Mouse (Mus musculus): ENCODE measurements around the gene Spata5. TPM values are rescaled to one million over a fixed set of nuclear protein-coding genes. Genes with fewer than 3 reads are reported as not detected.

The Spata5 gene
- polyA plus RNA-seq, 1 experiment from 2014 or later: 14.8 TPM

DNA sequence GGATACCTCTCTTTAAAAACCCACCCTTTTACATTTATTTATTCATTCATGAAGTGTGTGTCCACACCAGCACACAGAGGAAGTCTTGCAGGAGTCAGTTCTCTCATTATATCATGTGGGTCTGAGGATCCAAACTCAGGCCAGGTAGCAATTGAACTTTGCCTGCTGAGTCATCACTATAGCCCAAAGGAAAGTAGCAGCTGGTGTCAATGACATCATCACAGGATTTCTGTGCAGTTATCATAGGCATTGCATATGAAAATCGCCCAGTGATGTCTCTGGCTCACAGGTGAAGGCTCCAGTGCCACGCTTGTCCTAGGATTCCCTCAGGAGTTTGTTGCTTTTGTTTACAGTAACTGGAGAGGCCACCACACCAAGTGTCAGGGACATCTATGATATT, 191.0 kb downstream of the Spata5 start:
- H3K4me3 ChIP-seq (ENCODE audit: low read depth, low read length): no peak overlapping the region
- H3K9ac ChIP-seq (ENCODE audit: low read length): no peak overlapping the region
- H3K4me1 ChIP-seq (replicated peaks; ENCODE audit: control insufficient read depth, insufficient read depth): no peaks in the 10 kb centered on the region
- no peaks in the 10 kb centered on the region for H3K9me3 ChIP-seq (ENCODE audit: control insufficient read depth, low read length)
- no peaks in the 10 kb centered on the region for H3K36me3 ChIP-seq (ENCODE audit: control insufficient read depth, insufficient read depth, low read length)
- no peak overlapping the region for H3K4me2 ChIP-seq (replicated peaks; ENCODE audit: low read depth)
- 93% methylated on average over 2 of the region's 2 CpGs for WGBS
- H3K27ac ChIP-seq (replicated peaks): no peak overlapping the region
- DNase-seq (ENCODE audit: low spot score) (no peak), ATAC-seq (ENCODE audit: low FRiP score, low TSS enrichment) (no peak)
- no peaks in the 10 kb centered on the region for H3K27me3 ChIP-seq (ENCODE audit: control insufficient read depth, insufficient read depth, low read length)
- no peak for TF ChIP-seq CTCF (IDR thresholded peaks at IDR 0.05; ENCODE audit: low read depth)
- TF ChIP-seq EP300 (optimal IDR thresholded peaks at IDR 0.05): no peak

DNA sequence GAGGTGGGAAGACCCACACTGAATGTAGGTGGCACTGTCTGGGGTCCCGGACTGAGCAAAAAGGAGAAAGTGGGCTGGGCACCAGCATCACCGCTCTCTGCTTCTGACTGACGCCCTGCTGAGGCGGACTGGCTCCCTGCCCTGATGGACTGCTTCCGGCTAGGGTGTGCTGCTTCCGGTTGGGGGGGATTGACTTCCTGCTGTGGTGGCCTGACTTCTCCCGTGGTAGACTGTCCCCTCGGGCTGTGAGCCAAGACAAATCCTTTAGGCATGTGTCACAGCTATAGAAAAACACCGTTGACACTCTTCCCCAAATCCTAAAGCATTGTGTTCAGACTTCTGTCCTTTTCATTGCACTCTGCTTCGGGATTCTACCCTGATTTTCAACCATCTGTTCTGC, 194.0 kb downstream of the Spata5 start:
- WGBS: 54% methylated on average over 10 of the region's 10 CpGs
- Histone ChIP-seq H3K4me3 (ENCODE audit: low read depth, low read length) (no peak overlapping the region), H3K9me3 (ENCODE audit: control insufficient read depth, low read length) (no peaks in the 10 kb centered on the region), H3K9ac (ENCODE audit: low read length) (no peak overlapping the region), H3K4me1 (replicated peaks; ENCODE audit: control insufficient read depth, insufficient read depth) (no peaks in the 10 kb centered on the region), H3K27me3 (ENCODE audit: control insufficient read depth, insufficient read depth, low read length) (no peaks in the 10 kb centered on the region), H3K36me3 (ENCODE audit: control insufficient read depth, insufficient read depth, low read length) (no peaks in the 10 kb centered on the region), H3K4me2 (replicated peaks; ENCODE audit: low read depth) (no peak overlapping the region), H3K27ac (replicated peaks) (no peak overlapping the region)
- DNase-seq (ENCODE audit: low spot score): no peak
- TF ChIP-seq CTCF (IDR thresholded peaks at IDR 0.05; ENCODE audit: low read depth) (no peak), EP300 (optimal IDR thresholded peaks at IDR 0.05) (no peak)
- no peak for ATAC-seq (ENCODE audit: low FRiP score, low TSS enrichment)

DNA sequence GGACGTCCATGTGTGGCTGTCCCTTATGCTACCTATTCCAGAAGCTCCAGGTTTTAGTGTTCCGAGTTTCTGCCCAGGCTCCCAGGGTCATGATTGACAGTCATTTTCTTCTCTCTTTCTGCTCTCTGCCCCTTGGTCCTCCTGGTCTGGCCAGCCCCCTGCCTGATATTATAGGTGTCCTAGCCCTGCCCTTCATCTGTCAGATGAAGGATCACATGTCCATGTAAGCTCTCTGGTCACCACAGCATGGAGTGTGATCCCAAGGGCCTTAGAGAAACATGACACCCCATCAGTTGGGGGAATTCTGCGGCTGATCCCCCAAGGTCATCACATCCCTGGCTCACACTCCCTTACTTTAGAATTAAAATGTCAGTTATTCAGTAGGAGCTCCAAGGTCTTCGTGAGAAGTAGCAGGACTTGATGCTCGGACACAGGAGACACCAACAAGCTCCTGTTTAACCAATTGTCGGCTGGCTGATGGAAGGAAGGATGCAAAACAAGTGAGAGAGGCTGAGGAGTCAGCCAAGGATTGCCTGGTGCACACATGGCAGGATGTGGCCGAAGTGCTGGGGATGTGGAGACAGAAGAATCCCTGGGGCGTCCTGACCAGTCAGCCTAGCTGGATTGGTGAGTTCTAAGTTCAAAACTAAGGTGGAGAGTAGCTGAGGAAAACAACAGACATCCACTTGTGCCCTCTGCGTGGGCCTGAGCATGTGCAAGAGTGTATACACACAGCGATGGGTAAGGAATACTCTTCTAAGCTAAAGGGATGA, 195.4 kb downstream of the Spata5 start:
- Histone ChIP-seq H3K27me3 (ENCODE audit: control insufficient read depth, insufficient read depth, low read length) (no peaks in the 10 kb centered on the region), H3K36me3 (ENCODE audit: control insufficient read depth, insufficient read depth, low read length) (no peaks in the 10 kb centered on the region), H3K9ac (ENCODE audit: low read length) (no peak overlapping the region), H3K4me2 (replicated peaks; ENCODE audit: low read depth) (no peak overlapping the region), H3K27ac (replicated peaks) (no peak overlapping the region), H3K4me3 (ENCODE audit: low read depth, low read length) (no peak overlapping the region), H3K9me3 (ENCODE audit: control insufficient read depth, low read length) (no peaks in the 10 kb centered on the region), H3K4me1 (replicated peaks; ENCODE audit: control insufficient read depth, insufficient read depth) (no peaks in the 10 kb centered on the region)
- DNase-seq (ENCODE audit: low spot score): no peak
- ATAC-seq (ENCODE audit: low FRiP score, low TSS enrichment): no peak
- TF ChIP-seq EP300 (optimal IDR thresholded peaks at IDR 0.05) (no peak), CTCF (IDR thresholded peaks at IDR 0.05; ENCODE audit: low read depth) (no peak)
- 90% methylated on average over 10 of the region's 10 CpGs for WGBS

DNA sequence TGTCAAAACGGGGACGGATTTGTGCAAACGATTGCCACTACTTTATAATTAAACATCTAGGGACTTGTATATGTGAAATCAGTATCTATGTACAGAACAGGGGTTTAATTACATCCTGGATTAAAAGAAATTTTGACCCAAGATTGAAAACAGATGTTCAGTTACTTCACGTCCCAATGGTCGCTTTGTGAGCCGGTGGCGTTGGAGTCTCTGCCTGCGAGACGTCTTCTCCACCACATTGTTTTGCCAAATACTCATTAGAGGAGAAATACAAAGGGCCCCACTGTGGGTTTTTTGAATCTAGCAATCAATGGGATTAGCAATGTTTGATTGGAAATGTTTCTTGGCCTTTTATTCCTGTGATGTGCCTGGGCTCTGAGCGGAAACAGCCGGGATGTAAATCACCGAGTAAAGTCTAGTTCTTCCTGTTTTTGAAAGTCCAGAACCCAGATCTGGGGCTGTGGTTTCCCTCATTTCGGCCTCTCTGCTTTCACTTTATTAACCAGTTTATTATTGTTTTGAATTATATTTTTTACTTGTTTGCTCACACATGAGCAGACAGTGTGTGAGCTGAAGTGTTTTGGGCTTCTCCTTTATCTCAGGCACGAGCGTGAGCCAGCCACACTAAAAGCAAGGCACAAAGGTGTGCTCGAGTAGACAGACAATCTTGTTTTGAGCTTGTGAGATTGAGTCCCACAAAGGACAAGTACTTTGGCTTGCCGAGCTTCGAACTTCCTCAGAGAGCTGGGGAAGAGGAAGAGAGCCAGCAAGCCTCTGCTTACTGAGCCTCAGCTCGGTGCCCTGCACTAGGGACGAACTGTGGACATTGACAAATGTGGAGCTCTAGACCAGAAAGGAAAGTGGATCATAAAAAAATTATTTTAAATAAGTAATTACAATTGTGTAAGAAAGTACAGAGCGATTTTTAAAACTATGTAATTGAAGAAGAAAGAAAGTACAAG, 197.2 kb downstream of the Spata5 start:
- Histone ChIP-seq H3K4me3 (ENCODE audit: low read depth, low read length) (no peak overlapping the region), H3K27ac (replicated peaks) (no peak overlapping the region), H3K4me1 (replicated peaks; ENCODE audit: control insufficient read depth, insufficient read depth) (no peaks in the 10 kb centered on the region), H3K36me3 (ENCODE audit: control insufficient read depth, insufficient read depth, low read length) (no peaks in the 10 kb centered on the region), H3K4me2 (replicated peaks; ENCODE audit: low read depth) (no peak overlapping the region), H3K9ac (ENCODE audit: low read length) (no peak overlapping the region), H3K9me3 (ENCODE audit: control insufficient read depth, low read length) (no peaks in the 10 kb centered on the region), H3K27me3 (ENCODE audit: control insufficient read depth, insufficient read depth, low read length) (no peaks in the 10 kb centered on the region)
- WGBS: 62% methylated on average over 21 of the region's 21 CpGs
- no peak for DNase-seq (ENCODE audit: low spot score)
- TF ChIP-seq CTCF (IDR thresholded peaks at IDR 0.05; ENCODE audit: low read depth) (no peak), EP300 (optimal IDR thresholded peaks at IDR 0.05) (no peak)
- ATAC-seq (ENCODE audit: low FRiP score, low TSS enrichment): no peak

Other genes with a start within 250 kb of the Spata5 start
- gene Il21, start 187.3 kb upstream of the Spata5 start, polyA plus RNA-seq (2015; fragmentation: Nextera tagmentation; extraction: Ambion mirVana): not detected in 2 replicates
- gene Bbs12, start 107.3 kb upstream of the Spata5 start, polyA plus RNA-seq (2015; fragmentation: Nextera tagmentation; extraction: Ambion mirVana): 2.4 and 2.9 TPM in 2 replicates
- 1.7 and 1.8 TPM in 2 replicates for gene Cetn4, start 107.2 kb upstream of the Spata5 start, polyA plus RNA-seq (2015; fragmentation: Nextera tagmentation; extraction: Ambion mirVana)
- gene Fgf2, start 71.5 kb upstream of the Spata5 start, polyA plus RNA-seq (2015; fragmentation: Nextera tagmentation; extraction: Ambion mirVana): 1.1 and 1.2 TPM in 2 replicates
- gene Nudt6, start 315 bp downstream of the Spata5 start, polyA plus RNA-seq (2015; fragmentation: Nextera tagmentation; extraction: Ambion mirVana): 9.2 and 10.8 TPM in 2 replicates
- gene Spry1, start 220.1 kb downstream of the Spata5 start, polyA plus RNA-seq (2015; fragmentation: Nextera tagmentation; extraction: Ambion mirVana): 9.4 and 14.1 TPM in 2 replicates